Mouse (Mus musculus) urinary bladder, postnatal 4 days (tissue): ENCODE results near the gene Bicra.

Experiments used
- DNase-seq, 2 experiments: peaks; one replicate each; pipeline ENCODE4 v3.0.0; 2021 to 2022; ENCODE audit warnings: low spot score in 2 of 2

Gene Bicra

DNA sequence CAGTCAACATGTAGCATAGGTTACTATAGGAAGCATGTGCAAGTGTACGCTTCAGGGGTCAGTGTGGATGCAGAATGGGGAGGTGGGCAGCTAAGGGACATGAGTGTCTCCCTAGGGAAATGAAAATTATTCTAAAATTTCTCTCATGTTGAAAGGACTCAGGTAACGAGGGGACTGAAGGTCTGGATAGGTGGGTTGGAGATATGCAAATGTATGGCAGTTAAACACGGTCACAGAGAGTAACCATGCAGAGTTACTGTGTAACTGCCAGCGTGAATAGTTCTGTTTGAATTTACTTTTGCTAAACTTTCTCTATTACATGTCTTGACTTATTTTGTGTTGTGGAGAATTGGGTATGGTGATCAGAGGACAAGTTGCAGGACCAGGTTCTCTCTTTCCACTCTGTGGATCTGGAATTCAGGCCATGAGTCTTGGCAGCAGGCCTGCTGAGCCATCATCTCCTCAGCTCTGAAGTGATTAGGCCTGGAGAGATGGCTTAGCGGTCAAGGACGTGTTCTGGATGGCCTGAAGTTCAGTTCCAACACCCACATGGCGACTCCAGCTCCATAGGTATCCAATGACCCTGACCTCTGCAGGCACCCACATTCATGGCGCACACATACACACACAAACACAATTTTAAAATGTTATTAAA, 33.1 kb downstream of the Bicra start:
- no peak for DNase-seq

DNA sequence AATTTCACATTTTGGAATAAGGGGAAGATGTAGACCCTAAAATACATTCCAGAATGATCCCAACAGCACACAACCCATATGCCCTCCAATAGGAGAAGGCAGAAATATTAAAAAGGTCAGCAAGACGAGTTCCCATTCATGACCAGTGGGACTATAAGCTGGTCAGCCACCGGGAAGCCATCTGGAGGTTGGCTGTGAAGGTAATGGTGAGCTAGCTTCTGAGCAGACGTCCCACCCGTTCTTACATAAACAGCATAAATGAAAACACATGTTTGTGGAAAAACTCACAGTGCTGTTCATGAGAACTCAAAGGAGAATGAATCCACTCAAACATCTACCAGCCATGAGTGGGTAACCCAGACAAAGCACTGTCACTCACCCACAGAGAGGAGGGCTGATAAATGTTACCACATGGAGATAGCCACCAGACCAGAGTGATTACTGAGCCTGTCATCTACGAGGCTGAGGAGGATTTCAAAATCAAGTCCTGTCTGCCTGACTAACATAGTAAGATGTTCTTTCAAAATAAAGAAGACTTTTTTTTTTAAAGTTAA, 33.9 kb downstream of the Bicra start:
- no peak for DNase-seq

DNA sequence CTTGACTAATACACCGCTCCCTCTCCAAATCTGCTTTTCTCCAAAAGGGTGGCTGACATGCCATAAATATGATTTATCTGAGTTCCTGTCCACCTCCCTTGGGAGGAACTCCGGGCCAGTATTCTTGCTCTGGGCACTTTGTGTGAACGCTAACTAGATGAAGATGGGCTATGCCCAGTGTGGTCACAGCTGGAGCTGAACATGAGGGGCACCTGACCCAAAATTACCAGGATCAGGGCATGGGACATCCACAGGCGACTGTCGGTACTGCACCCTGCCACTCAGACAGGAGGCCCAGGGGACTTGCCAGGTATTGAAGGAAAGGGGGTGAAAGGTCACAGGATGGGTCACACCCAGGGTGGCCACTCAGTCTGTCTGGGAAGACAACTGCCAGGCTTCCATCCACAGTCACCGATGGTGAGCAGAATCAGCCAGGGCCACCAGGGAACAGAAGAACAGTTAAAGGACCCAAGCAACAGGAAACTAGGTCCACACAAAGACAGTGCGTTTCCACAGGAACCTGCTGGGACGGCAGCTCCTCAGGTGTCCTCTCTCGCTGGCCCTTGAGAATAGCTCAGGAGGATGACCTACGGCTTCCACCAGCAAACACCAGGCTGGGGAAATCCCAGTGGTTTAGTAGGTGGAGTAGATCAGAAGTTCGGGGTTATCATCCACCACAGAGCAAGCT, 35.0 kb downstream of the Bicra start:
- no peak for DNase-seq

DNA sequence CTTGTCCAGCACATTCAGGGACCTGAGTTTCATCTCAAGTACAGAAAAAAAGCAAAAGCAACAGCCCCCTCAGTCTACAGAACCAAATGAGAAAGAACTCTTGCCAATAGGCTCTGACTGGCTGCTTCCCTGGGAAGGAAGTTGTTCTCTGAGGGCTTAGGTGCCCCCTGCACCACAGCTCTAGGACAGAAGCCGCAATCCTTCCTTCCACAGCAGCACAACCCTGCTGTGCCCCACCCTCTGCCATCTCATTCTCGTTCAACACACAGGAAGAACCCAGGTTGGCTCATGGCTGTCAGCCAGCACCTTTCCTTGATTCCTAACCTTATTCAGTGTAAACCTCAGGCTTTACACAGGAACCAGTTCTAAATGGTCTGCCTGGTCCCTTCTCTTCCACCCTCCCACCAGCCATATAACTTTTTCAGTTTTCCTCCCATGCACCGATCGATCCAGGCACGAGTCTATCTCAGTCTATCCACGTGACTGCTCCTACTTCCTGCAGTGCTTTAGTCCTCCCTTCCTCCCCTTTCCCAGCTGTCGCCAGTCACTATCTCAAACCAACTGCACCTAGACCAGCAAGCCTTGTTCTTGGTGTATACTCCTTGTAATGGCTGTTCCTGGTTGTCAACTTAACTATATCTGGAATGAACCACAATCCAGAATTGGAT, 36.2 kb downstream of the Bicra start:
- no peak for DNase-seq

DNA sequence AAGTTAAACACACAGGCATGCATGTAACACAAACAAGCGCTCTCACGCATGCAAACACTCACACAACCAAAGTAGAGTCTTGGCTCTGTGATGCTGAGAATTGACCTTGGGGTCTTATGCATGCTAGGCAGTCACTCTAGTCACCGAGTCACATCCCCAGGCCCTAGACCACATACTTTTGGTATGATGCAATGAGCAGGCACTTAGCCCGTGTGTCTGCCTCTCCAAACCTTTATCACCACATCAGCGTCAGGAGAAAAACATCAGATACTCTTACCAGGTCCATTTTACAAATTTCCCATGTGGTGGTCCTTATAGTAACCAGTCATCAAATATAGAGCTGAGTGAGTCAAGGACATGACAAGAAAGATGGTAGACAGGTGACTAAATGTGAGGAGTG, 37.1 kb downstream of the Bicra start:
- DNase-seq = no peak

DNA sequence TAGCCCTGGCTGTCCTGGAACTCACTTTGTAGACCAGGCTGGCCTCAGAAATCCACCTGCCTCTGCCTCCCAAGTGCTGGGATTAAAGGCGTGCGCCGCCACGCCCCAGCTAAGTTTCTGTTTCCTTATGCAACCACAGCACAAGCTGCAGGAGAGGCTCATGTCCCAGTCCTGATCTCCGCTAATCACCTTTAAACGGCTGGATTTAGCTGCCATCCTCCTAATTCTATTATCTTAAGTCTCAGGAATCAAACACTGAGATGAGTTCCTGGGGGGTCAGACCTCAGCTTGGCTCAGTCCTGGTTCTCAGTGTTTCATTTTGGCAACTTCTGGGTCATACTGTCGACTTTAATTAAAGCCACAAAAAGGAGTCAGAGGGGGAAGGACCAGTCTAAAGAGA, 38.1 kb downstream of the Bicra start:
- no peak for DNase-seq

DNA sequence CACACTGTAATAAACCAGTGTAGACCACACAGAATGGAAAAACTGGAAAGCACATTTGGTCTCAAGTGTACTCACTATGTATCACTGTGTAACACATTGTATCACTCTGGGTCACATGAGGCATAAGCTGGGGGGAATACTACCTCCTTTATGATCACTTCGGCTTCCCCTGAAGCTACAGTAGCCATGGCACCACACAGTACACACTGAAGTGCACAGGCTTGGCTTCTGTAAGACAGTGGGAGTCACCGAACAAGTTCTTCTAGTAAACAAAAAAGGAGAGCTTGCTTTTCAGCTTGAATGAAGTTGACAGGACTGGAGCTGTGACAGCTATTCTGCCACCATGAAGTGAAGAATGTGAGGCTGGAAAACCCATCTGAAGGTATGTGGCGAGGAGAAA, 42.7 kb downstream of the Bicra start:
- DNase-seq = no peak

DNA sequence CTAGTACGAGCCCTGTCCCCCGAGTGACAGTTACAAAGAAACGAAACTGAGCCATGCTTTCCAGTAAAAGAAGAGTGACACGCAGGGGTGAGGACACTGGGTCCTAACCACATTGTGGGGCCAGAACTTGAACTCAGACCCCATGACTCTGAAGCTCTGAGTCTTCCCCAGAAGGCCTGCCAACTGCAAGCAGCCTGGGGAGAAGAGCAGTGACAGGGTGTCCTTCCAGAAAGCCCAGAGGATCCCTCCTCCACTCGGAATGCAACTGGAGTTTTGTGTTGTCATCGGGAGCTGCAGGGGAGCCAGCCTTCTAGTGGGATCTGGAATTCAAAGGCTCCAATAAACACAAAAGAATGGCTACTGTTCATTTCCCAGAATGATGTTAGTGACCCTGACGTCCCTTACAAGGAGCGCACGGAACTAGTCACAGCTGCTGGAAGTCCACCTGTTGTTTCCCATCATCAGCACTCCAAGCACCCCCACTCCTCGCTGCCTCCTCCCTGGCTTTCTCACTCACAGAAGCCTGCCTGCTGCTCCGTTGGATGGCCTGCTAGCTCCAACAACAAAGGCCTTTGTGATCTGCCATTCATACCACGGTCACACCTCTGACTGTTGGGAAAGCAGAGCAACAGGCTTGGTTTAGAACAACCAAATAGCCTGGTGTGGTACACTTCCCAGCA, 43.4 kb downstream of the Bicra start:
- no peak for DNase-seq

DNA sequence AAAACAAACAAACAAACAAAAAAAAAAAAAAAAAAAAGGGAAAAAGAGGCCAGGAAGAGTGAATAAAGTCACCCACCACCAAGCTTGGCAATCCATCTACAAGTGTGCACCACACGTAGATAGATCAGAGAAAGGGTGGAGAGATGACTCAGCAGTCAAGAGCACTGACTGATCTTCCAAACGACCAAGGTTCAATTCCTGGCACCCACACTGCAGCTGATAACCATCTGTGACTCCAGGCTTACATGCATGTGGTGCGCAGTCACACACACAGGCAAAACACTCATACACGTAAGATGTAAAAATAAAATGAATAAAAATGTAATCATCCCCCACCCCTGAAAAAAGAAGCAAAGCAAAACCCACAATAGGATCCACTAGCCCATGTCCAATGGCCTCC, 44.7 kb downstream of the Bicra start:
- DNase-seq = no peak

DNA sequence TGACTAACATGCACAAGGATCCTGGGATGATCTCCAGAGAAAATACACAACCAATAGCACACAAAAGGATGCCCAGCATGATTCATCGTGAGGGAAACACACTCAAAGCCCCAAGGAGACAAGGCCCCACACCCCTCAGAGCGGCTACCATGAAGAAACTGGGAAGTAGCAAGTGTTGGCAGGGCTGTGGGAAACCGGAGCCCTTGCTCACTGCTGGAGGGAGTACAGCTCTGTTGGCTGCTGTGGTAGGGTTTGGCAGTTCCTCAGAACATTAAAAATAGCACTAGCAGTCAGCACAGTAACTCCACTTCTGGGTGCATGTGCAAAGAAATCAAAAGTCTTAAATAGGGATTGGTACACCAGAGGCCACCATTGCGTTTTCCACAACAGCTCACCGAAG, 45.5 kb downstream of the Bicra start:
- DNase-seq = no peak

DNA sequence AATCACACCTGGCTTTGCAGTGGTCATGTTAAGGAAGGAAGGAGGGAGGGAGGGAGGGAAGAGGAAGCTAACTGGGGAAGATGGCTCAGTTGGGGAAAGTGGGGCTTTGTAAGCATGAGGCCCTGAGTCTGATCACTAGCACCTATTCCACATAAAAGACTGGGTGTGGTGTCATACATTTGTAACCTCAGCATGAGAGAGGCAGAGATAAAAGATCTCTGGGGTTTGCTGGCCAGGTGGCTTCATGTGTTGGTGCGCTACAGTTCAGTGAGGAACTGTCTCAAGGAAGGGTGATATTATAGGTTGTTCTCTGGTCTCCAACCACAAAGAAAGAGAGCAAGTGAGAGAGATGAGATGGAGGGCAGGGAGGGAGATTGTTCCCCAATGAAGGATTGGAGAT, 46.0 kb downstream of the Bicra start:
- no peak for DNase-seq

DNA sequence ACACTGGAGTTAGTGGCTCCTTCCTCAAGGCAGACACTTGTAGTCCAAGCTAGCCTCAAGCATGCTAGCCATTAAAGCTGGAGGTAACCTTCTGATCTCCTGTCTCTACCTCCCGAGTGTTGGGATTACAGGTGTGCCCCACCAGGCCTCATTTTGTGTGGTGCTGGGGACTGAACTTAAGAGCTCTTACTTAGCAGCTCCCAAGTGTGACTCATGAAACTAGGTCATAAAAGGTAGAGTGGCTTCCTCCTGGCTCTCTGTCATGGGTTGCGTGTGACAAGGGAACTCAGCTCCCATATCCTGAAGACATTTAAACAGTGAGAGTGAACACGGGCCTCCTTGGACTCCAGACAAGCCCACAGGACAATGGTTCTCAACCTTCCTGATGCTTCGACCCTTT, 53.9 kb downstream of the Bicra start:
- no peak for DNase-seq

DNA sequence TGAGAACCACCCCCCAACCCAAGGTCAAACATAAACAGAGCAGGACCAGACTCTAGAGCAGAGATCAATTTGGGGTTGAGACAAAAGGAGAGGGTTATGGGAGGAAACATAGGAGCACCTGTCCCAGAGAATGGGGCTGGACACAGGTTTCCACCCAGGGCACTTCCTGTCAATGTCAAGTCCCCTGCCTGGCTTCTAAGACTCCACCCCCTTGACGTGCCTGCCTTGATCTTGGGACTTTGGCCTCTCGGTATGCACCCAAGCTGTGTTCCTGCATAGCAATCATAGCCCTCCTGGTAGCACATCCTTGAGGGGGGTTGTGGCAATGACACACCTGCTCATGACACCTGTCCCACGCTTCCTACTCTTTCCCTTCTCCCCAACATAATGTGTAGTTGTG, 54.6 kb downstream of the Bicra start:
- no peak for DNase-seq

DNA sequence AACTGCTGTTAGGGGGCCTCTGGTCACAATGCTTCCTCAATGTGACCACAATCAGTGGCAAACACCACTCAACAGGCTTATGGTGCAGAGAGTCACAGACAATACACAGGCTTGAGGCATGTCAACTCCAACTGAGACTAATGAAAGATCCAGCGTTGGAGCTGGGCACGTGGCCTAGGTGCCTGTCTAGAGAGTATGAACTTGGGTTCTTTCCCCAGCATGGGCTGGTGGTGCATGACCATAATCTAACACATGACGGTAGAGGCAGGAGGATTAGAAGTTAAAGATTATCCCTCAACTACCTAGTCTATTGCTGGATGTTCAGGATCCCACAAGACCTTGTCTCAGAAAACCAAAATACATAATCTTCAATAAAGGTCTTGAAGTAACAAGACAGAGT, 56.0 kb downstream of the Bicra start:
- no peak for DNase-seq

DNA sequence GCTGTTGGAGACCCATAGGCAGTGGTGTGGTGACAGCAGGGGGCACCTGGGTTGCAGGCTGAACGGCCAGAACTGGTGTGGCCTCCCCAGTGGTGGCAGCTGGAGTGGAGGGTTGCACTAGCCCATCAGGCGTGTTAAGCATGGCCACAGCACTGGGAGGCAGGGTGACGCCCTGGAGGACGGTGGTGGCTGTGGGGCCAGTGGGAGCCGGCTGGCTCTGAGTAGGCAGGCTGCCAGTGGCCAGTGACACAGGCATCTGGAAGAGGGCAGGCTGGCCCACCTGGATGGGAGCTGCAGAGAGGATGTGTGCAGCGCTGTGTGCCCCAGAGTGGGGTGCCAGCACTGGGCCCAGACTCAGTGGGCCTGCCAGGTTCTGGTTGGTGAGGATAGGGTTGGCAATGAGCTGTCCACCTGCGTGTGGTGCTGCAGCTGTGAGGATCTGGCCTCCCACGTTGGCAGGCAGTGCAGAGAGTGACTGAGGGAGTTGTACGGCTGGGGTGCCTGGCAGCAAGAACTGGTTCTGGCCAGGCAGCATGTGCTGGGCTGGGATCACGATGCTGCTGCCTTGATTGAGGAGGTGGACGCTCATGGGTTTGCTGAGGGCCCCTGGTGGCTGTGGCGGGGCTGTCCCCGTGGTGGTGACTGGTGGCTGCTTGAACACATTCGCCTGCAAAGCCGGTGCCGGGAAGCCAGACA, 59.9 kb downstream of the Bicra start:
- DNase-seq = no peak

DNA sequence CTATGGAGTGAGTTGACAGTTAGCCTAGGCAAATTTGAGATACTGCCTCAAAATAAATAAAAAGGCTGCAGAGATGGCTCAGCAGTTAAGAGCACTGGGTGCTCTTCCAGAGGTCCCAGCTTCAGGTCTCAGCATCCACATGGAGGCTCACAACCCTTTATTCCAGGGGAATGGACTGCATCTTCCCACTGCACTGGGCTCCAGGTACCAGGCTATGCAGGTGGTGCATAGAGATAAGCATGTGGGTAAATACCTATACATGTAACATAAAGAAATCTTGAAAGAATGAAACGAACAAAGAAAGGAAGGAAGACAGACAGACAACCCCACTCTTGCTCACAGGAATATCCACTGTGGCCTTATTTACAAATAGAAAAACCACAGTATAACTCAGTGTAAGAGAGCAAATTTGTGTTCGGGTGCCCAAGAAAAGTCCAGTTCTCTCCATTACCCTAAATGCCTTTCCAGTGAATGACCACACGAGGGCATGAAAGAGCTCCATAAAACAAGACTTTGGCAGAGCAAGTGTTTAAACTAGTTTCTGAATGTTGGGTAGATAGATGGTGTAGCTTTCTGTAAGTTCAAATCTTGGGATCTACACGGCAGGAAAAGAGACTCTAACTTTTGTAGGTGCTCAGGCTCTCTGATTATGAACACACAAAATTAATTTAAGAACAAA, 64.9 kb downstream of the Bicra start:
- DNase-seq = no peak

DNA sequence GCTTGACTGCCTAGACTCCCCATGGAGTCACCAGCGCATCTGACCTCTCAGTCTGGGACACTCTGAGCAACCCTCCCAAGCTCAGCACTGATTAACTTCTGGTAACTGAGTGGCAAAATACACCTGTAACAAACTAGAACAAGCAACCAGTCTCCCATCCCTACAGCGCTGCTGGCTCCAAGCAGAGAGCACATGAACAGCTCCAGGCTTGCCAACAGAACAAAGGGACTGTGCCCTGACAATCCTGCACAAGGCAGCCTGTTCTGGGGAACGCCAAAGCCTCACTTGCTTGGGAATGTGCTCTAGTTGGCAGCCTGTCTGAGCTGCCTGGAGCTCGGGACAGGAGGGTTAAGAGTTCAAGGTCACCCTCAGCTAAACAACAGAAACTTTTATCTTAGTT, 66.2 kb downstream of the Bicra start:
- no peak for DNase-seq

DNA sequence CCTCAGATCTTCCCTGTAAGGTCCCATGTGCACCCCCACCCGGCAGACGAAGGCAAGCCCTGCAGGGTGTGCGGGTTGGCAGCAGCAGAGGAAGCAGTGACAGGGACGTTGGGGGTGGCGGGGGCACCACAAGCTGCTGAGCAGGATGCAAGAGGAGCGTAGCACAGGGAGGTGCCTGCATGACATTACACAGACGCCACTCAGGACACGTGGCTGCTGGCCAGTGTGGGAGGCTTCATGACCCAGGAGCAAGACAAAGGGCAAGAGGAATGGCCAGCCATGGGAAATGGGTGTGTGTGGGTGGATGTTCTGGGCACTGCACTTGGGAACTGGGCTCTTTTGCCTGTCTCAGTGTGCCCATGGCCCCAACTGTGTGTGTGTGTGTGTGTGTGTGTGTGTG, 67.5 kb downstream of the Bicra start:
- no peak for DNase-seq

DNA sequence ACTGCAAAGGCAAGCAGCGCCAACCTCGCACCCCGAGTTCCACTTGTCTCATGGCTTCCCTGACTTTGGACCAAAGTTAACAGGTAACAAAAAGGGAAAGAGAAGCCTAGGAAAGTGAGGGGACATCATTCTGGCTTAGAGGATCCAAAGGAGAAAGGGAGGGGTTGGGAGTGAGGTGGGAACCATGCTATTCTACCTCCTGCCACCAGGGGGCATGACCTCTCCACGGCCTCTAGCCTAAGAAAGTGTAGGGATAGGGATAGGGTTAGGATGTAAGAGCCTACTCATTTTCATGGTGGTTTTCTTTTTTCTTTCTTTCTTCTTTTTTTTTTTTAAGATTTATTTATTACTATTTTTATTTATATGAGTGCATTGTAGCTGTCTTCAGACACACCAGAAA, 71.8 kb downstream of the Bicra start:
- no peak for DNase-seq

DNA sequence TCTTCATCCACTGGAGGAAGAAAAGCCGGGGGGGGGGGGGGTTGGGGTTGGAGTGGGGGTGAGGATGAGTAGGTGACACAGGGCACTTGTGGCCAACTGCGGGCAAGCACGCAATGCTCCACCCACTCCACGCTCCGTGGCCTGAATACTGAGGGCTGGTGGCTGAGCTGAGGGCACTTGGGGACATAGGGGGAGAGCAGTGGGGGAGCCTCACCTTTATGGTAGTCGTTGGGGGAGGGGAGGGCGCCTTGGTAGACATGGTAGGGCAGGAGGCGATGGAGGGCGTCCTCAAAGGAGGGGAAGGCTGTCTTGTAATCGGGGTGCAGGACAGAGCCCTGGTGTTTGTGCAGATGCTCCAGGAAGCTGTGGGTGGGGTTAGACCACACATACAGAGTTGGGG, 72.3 kb downstream of the Bicra start:
- DNase-seq = no peak

DNA sequence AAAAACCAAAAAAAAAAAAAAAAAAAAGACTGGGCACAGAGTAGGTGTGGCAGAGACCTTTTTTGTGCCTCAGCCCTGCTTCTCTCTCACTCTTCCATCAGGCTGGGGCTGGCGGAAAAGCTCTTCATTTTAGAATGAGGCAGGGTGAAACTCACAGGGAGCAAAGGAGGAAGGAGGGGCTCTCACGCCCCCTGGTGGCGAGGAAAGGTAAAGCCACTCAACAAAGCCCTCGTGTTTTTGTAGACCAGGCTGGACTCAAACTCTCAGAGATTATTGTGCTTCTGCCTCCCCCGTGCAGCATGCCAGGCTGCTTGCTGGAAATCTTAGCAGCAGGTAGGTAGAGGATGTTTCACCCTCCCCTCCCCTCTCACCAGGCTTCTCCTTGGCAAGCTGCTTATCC, 73.0 kb downstream of the Bicra start:
- DNase-seq = peak in 1 of 2 experiments; percentile 68
